Mouse (Mus musculus) forebrain, postnatal 0 days (tissue): ENCODE results near the gene Acot7. TPM values are rescaled to one million over a fixed set of nuclear protein-coding genes. Genes with fewer than 3 reads are reported as not detected.

Source experiments
- ATAC-seq: fragments of 200-750 bp; cut with Nextera tagmentation; 2 replicates; pipeline ENCODE4 v1.8.0; 2017; ENCODE audit warnings: mild to moderate bottlenecking, moderate library complexity
- DNase-seq: peaks from one replicate; pipeline ENCODE4 v3.0.0-alpha.2; 2015
- H3K27ac ChIP-seq: fragments of 300-500 bp; sonication (generic); 2 replicates; pipeline ENCODE4 v1.5.1; 2014; ENCODE audit warnings: low read depth, mild to moderate bottlenecking, antibody characterized with exemption, low read length, moderate library complexity, mixed read lengths
- H3K27me3 ChIP-seq: fragments of 300-500 bp; sonication (generic); 2 replicates; pipeline ENCODE4 v1.6.1; 2014; ENCODE audit warnings: mild to moderate bottlenecking, low read length, mixed read lengths; ENCODE audit not compliant: insufficient read depth
- H3K36me3 ChIP-seq: fragments of 300-500 bp; sonication (generic); 2 replicates; pipeline ENCODE4 v1.6.1; 2014; ENCODE audit warnings: mild to moderate bottlenecking, moderate library complexity; ENCODE audit not compliant: insufficient read depth
- H3K4me1 ChIP-seq: fragments of 300-500 bp; sonication (generic); 2 replicates; pipeline ENCODE4 v1.6.1; 2014; ENCODE audit warnings: antibody characterized with exemption; ENCODE audit not compliant: insufficient read depth
- H3K4me2 ChIP-seq: fragments of 300-500 bp; sonication (generic); 2 replicates; pipeline ENCODE4 v1.6.1; 2014; ENCODE audit warnings: low read depth, mild to moderate bottlenecking, moderate library complexity
- H3K4me3 ChIP-seq: fragments of 300-500 bp; sonication (generic); 2 replicates; pipeline ENCODE4 v1.5.1; 2014; ENCODE audit warnings: low read depth, low read length, mixed read lengths
- H3K9ac ChIP-seq: fragments of 300-500 bp; sonication (generic); 2 replicates; pipeline ENCODE4 v1.6.1; 2014; ENCODE audit warnings: mild to moderate bottlenecking
- H3K9me3 ChIP-seq: fragments of 300-500 bp; sonication (generic); 2 replicates; pipeline ENCODE4 v1.6.1; 2016; ENCODE audit warnings: low read length
- CTCF ChIP-seq: sonication (generic); IDR thresholded peaks from 2 replicates; pipeline ENCODE4 v1.5.1; 2016; ENCODE audit warnings: antibody characterized with exemption, control low read depth, low read depth
- WGBS: fragments of 180-500 bp; shearing (Covaris S2); extraction: QIAGEN DNeasy Blood & Tissue Kit; methylation state at CpG from one replicate; pipeline ENCODE4 v1.1.7; 2014; 5-methylcytosine and 5-hydroxymethylcytosine counted together
- polyA plus RNA-seq: library from polyadenylated mRNA; unstranded; fragments of >200 nt; fragmentation: Nextera tagmentation; extraction: Ambion mirVana; gene quantifications from 2 replicates; pipeline ENCODE4 v1.2.1, GENCODE M21; 2015
- total RNA-seq: library from RNA; depleted of rRNA; stranded (reverse); fragments of >200 nt; gene quantifications from 2 replicates; pipeline ENCODE4 v1.2.3, GENCODE M21; 2014

Acot7 gene
- total and polyA plus RNA-seq, 2 experiments from 2014 or later: 193 to 466 TPM

GRCm38 (mm10) chr4:152194476-152195175 is 16.7 kb downstream of the Acot7 start:
- no peaks in the 10 kb centered on the region for H3K4me1 ChIP-seq
- H3K4me3 ChIP-seq: no peak overlapping the region
- no peak overlapping the region for H3K4me2 ChIP-seq
- H3K9ac ChIP-seq: no peak overlapping the region
- H3K27ac ChIP-seq: no peak overlapping the region
- 86% methylated on average over 3 of the region's 3 CpGs for WGBS
- H3K36me3 ChIP-seq: 0 out of 2 replicates have a peak, but pooled peaks cover 4% of the 10 kb centered on the region
- H3K9me3 ChIP-seq: no peaks in the 10 kb centered on the region
- DNase-seq (no peak), ATAC-seq (no peak)
- no peak for TF ChIP-seq CTCF
- H3K27me3 ChIP-seq: no peaks in the 10 kb centered on the region

- no peaks in the 10 kb centered on the region for H3K4me1 ChIP-seq
- H3K4me3 ChIP-seq: no peak overlapping the region
- no peak for DNase-seq
- no peak overlapping the region for H3K9ac ChIP-seq
- H3K27ac ChIP-seq: no peak overlapping the region
- H3K9me3 ChIP-seq: no peaks in the 10 kb centered on the region
- H3K36me3 ChIP-seq: 0 out of 2 replicates have a peak, but pooled peaks cover 4% of the 10 kb centered on the region
- no peaks in the 10 kb centered on the region for H3K27me3 ChIP-seq
- ATAC-seq: no peak
- 94% methylated on average over 7 of the region's 9 CpGs for WGBS
- TF ChIP-seq CTCF: no peak
- H3K4me2 ChIP-seq: no peak overlapping the region
Measured at GRCm38 (mm10) chr4:152196276-152196675, 18.3 kb downstream of the Acot7 start.

- DNase-seq: no peak
- WGBS: 86% methylated on average over 5 of the region's 5 CpGs
- H3K4me3 ChIP-seq: no peak overlapping the region
- no peak overlapping the region for H3K9ac ChIP-seq
- 0 out of 2 replicates have a peak, but pooled peaks cover 4% of the 10 kb centered on the region for H3K36me3 ChIP-seq
- ATAC-seq: no peak
- peaks cover 5% of the 10 kb centered on the region for H3K4me1 ChIP-seq
- H3K9me3 ChIP-seq: no peaks in the 10 kb centered on the region
- no peak for TF ChIP-seq CTCF
- H3K27ac ChIP-seq: no peak overlapping the region
- no peak overlapping the region for H3K4me2 ChIP-seq
- no peaks in the 10 kb centered on the region for H3K27me3 ChIP-seq
Measured at GRCm38 (mm10) chr4:152197545-152197944, 19.6 kb downstream of the Acot7 start.

- Histone ChIP-seq H3K27me3 (no peaks in the 10 kb centered on the region), H3K9me3 (no peaks in the 10 kb centered on the region), H3K4me2 (no peak overlapping the region), H3K4me1 (peaks cover 16% of the 10 kb centered on the region), H3K9ac (no peak overlapping the region), H3K27ac (no peak overlapping the region), H3K4me3 (no peak overlapping the region), H3K36me3 (0 out of 2 replicates have a peak, but pooled peaks cover 4% of the 10 kb centered on the region)
- ATAC-seq: no peak
- 88% methylated on average over 1 of the region's 1 CpGs for WGBS
- TF ChIP-seq CTCF: no peak
- DNase-seq: no peak
Measured at GRCm38 (mm10) chr4:152199617-152200016, 21.7 kb downstream of the Acot7 start.

- no peak for DNase-seq
Measured at GRCm38 (mm10) chr4:152201492-152201891, 23.6 kb downstream of the Acot7 start.

GRCm38 (mm10) chr4:152202418-152202817 is 24.5 kb downstream of the Acot7 start:
- Histone ChIP-seq H3K9ac (no peak overlapping the region), H3K9me3 (no peaks in the 10 kb centered on the region), H3K27ac (peak overlapping the region; percentile 46; the same call in 1 of the 2 replicates), H3K4me3 (no peak overlapping the region), H3K36me3 (peaks cover 5% of the 10 kb centered on the region; the same call in 1 of the 2 replicates), H3K4me1 (peaks cover 16% of the 10 kb centered on the region), H3K27me3 (no peaks in the 10 kb centered on the region), H3K4me2 (no peak overlapping the region)
- TF ChIP-seq CTCF: no peak
- WGBS: 93% methylated on average over 1 of the region's 1 CpGs
- ATAC-seq: no peak
- DNase-seq: no peak

More at GRCm38 (mm10) chr4:152201492-152201891, 23.6 kb downstream of the Acot7 start:
- TF ChIP-seq CTCF: no peak
- Histone ChIP-seq H3K9ac (no peak overlapping the region), H3K27me3 (no peaks in the 10 kb centered on the region), H3K4me1 (peaks cover 16% of the 10 kb centered on the region), H3K36me3 (0 out of 2 replicates have a peak, but pooled peaks cover 3% of the 10 kb centered on the region), H3K27ac (no peak overlapping the region), H3K9me3 (no peaks in the 10 kb centered on the region), H3K4me3 (no peak overlapping the region), H3K4me2 (no peak overlapping the region)
- 68% methylated on average over 6 of the region's 6 CpGs for WGBS
- ATAC-seq: no peak

- TF ChIP-seq CTCF: no peak
- H3K4me2 ChIP-seq: no peak overlapping the region
- no peak overlapping the region for H3K9ac ChIP-seq
- no peaks in the 10 kb centered on the region for H3K9me3 ChIP-seq
- WGBS: 63% methylated on average over 3 of the region's 3 CpGs
- no peaks in the 10 kb centered on the region for H3K27me3 ChIP-seq
- peak overlapping the region; percentile 46; the same call in 1 of the 2 replicates for H3K27ac ChIP-seq
- no peak overlapping the region for H3K4me3 ChIP-seq
- H3K36me3 ChIP-seq: peaks cover 5% of the 10 kb centered on the region; the same call in 1 of the 2 replicates
- ATAC-seq (peak; percentile 50), DNase-seq (peak; percentile 46)
- H3K4me1 ChIP-seq: peaks cover 16% of the 10 kb centered on the region
Measured at GRCm38 (mm10) chr4:152202905-152203304, 25.0 kb downstream of the Acot7 start.
